Mouse (Mus musculus): Measurements from ENCODE around the gene Rhoa. TPM values are rescaled to one million over a fixed set of nuclear protein-coding genes. Genes with fewer than 3 reads are reported as not detected.

Rhoa gene
- polyA plus RNA-seq, 1 experiment from 2014 or later, result 437 TPM

DNA sequence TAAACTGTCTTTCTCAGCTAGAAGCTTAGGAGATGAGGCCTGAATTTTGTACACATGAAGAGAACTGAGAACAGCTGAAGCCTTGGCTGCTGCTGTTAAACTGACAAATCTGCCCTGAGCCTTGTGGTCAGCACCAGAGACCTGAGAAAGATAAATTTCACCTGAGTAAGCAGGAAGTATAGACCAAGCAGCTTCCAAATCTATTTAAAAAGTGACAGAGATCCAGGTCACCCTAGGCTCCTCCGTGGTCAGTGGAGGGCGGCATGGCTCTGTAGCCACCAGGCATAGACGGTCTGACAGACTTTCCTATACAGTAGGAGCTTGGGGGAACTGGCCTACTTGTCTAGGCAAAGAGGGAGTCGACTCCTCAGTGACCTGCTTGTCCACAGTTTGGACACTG is 80.9 kb downstream of the Rhoa start:
- ATAC-seq (ENCODE audit: insufficient number of reproducible peaks, insufficient read depth, low FRiP score, low TSS enrichment, low read depth), result no peak
- H3K4me1 ChIP-seq, result no peaks in the 10 kb centered on the region
- H3K27me3 ChIP-seq, result no peaks in the 10 kb centered on the region
- H3K9ac ChIP-seq, result no peak overlapping the region
- H3K9me3 ChIP-seq, result no peaks in the 10 kb centered on the region
- no peak overlapping the region for H3K4me2 ChIP-seq
- no peak overlapping the region for H3K4me3 ChIP-seq
- H3K36me3 ChIP-seq, result peaks cover 92% of the 10 kb centered on the region
- WGBS, result 87% methylated on average over 4 of the region's 4 CpGs
- no peak overlapping the region for H3K27ac ChIP-seq

Other genes starting within 250 kb of the Rhoa start
- gene Mst1, start 225.7 kb upstream of the Rhoa start, polyA plus RNA-seq (2015; fragmentation: Nextera tagmentation; extraction: Ambion mirVana), result 0.38 and 1.0 TPM in 2 replicates
- gene Rnf123, start 222.8 kb upstream of the Rhoa start, polyA plus RNA-seq (2015; fragmentation: Nextera tagmentation; extraction: Ambion mirVana), result 31.2 and 36.2 TPM in 2 replicates
- gene Apeh, start 211.5 kb upstream of the Rhoa start, polyA plus RNA-seq (2015; fragmentation: Nextera tagmentation; extraction: Ambion mirVana), result 40.8 and 45.6 TPM in 2 replicates
- 0.63 and 0.69 TPM in 2 replicates for gene Bsn, start 115.7 kb upstream of the Rhoa start, polyA plus RNA-seq (2015; fragmentation: Nextera tagmentation; extraction: Ambion mirVana)
- gene Dag1, start 42.2 kb upstream of the Rhoa start, polyA plus RNA-seq (2015; fragmentation: Nextera tagmentation; extraction: Ambion mirVana), result 52.6 and 54.7 TPM in 2 replicates
- gene Nicn1, start 15.7 kb upstream of the Rhoa start, polyA plus RNA-seq (2015; fragmentation: Nextera tagmentation; extraction: Ambion mirVana), result 48.9 and 50.1 TPM in 2 replicates
- 12.5 and 15.3 TPM in 2 replicates for gene Amt, start 9.3 kb upstream of the Rhoa start, polyA plus RNA-seq (2015; fragmentation: Nextera tagmentation; extraction: Ambion mirVana)
- 31.5 and 34.2 TPM in 2 replicates for gene Tcta, start within 50 bp of the Rhoa start, polyA plus RNA-seq (2015; fragmentation: Nextera tagmentation; extraction: Ambion mirVana)
- gene Gpx1, start 32.8 kb downstream of the Rhoa start, polyA plus RNA-seq (2015; fragmentation: Nextera tagmentation; extraction: Ambion mirVana), result 775 and 811 TPM in 2 replicates
- gene Usp4, start 41.7 kb downstream of the Rhoa start, polyA plus RNA-seq (2015; fragmentation: Nextera tagmentation; extraction: Ambion mirVana), result 106 and 110 TPM in 2 replicates
- 1.1 TPM in 2 replicates for gene 1700102P08Rik, start 86.7 kb downstream of the Rhoa start, polyA plus RNA-seq (2015; fragmentation: Nextera tagmentation; extraction: Ambion mirVana)
- 1.3 and 1.6 TPM in 2 replicates for gene Ccdc36, start 122.4 kb downstream of the Rhoa start, polyA plus RNA-seq (2015; fragmentation: Nextera tagmentation; extraction: Ambion mirVana)
- gene BC048562, start 130.4 kb downstream of the Rhoa start, polyA plus RNA-seq (2015; fragmentation: Nextera tagmentation; extraction: Ambion mirVana), result not detected in 2 replicates
- 60.4 and 64.3 TPM in 2 replicates for gene Ccdc71, start 154.4 kb downstream of the Rhoa start, polyA plus RNA-seq (2015; fragmentation: Nextera tagmentation; extraction: Ambion mirVana)
- 36.5 and 42.8 TPM in 2 replicates for gene Klhdc8b, start 155.5 kb downstream of the Rhoa start, polyA plus RNA-seq (2015; fragmentation: Nextera tagmentation; extraction: Ambion mirVana)
- gene Lamb2, start 173.6 kb downstream of the Rhoa start, polyA plus RNA-seq (2015; fragmentation: Nextera tagmentation; extraction: Ambion mirVana), result 51.1 and 63.2 TPM in 2 replicates
- gene Usp19, start 184.5 kb downstream of the Rhoa start, polyA plus RNA-seq (2015; fragmentation: Nextera tagmentation; extraction: Ambion mirVana), result 75.9 and 77.2 TPM in 2 replicates
- gene Qars, start 201.6 kb downstream of the Rhoa start, polyA plus RNA-seq (2015; fragmentation: Nextera tagmentation; extraction: Ambion mirVana), result 116 and 124 TPM in 2 replicates
- gene Qrich1, start 210.7 kb downstream of the Rhoa start, polyA plus RNA-seq (2015; fragmentation: Nextera tagmentation; extraction: Ambion mirVana), result 123 and 128 TPM in 2 replicates